Mouse (Mus musculus) myocyte (in vitro differentiated cells): ENCODE data around the gene Lcor. TPM values are rescaled to one million over a fixed set of nuclear protein-coding genes. Genes with fewer than 3 reads are reported as not detected.

Experiments used
- H3K27me3 ChIP-seq: one replicate; pipeline ENCODE4 v1.6.1; 2011; ENCODE audit not compliant: control insufficient read depth, insufficient read depth, insufficient read length
- H3K36me3 ChIP-seq: one replicate; pipeline ENCODE4 v1.6.1; 2011; ENCODE audit not compliant: control insufficient read depth, insufficient read depth
- H3K4me2 ChIP-seq: one replicate; pipeline ENCODE4 v1.6.1; 2011; ENCODE audit warnings: low read depth, control low read depth
- H3K4me3 ChIP-seq: one replicate; pipeline ENCODE4 v1.5.1; 2011; ENCODE audit warnings: mild to moderate bottlenecking, control low read depth, moderate library complexity
- H3K79me2 ChIP-seq: one replicate; pipeline ENCODE4 v1.6.1; 2011; ENCODE audit not compliant: control insufficient read depth, insufficient read depth
- H3ac ChIP-seq: one replicate; pipeline ENCODE4 v1.6.1; 2011; ENCODE audit not compliant: control insufficient read depth, insufficient read length
- CEBPB ChIP-seq: IDR thresholded peaks from 2 replicates; pipeline ENCODE4 v1.6.1; 2011; ENCODE audit warnings: mild to moderate bottlenecking, moderate library complexity; ENCODE audit not compliant: poor library complexity, insufficient read depth, severe bottlenecking
- E2F4 ChIP-seq: IDR thresholded peaks from one replicate; pipeline ENCODE4 v1.6.1; 2011; ENCODE audit warnings: mild to moderate bottlenecking, control low read depth, moderate library complexity; ENCODE audit not compliant: insufficient read depth
- MAX ChIP-seq: IDR thresholded peaks from one replicate; pipeline ENCODE4 v1.6.1; 2011; ENCODE audit warnings: low read depth, mild to moderate bottlenecking, control low read depth
- MYOD1 ChIP-seq, 3 experiments: IDR thresholded peaks; one replicate each; pipeline ENCODE4 v1.6.1; 2011; ENCODE audit warnings: control low read depth in 2 of 3, low read depth in 2 of 3, mild to moderate bottlenecking in 2 of 3, moderate library complexity in 1 of 3; ENCODE audit not compliant: insufficient read length in 2 of 3, control insufficient read depth in 1 of 3
- MYOG ChIP-seq, 3 experiments: IDR thresholded peaks; one replicate each; pipeline ENCODE4 v1.6.1; 2011; ENCODE audit warnings: control low read depth in 2 of 3, low read depth in 2 of 3, mild to moderate bottlenecking in 2 of 3; ENCODE audit not compliant: insufficient read length in 2 of 3, control insufficient read depth in 1 of 3, insufficient read depth in 1 of 3
- POLR2A ChIP-seq: IDR thresholded peaks from one replicate; pipeline ENCODE4 v1.6.1; 2011; ENCODE audit warnings: low read depth, mild to moderate bottlenecking, control low read depth, moderate library complexity; ENCODE audit not compliant: insufficient read length
- POLR2AphosphoS2 ChIP-seq: IDR thresholded peaks from one replicate; pipeline ENCODE4 v1.6.1; 2011; ENCODE audit warnings: low read depth, control low read depth; ENCODE audit not compliant: insufficient read length
- REST ChIP-seq: IDR thresholded peaks from one replicate; pipeline ENCODE4 v1.6.1; 2011; ENCODE audit warnings: mild to moderate bottlenecking, control low read depth, moderate library complexity; ENCODE audit not compliant: insufficient read depth, insufficient read length
- SRF ChIP-seq: IDR thresholded peaks from one replicate; pipeline ENCODE4 v1.6.1; 2011; ENCODE audit warnings: low read depth; ENCODE audit not compliant: control insufficient read depth, insufficient read length
- TCF12 ChIP-seq: IDR thresholded peaks from one replicate; pipeline ENCODE4 v1.6.1; 2011; ENCODE audit warnings: mild to moderate bottlenecking, control low read depth; ENCODE audit not compliant: poor library complexity, insufficient read depth, severe bottlenecking
- TCF3 ChIP-seq: IDR thresholded peaks from one replicate; pipeline ENCODE4 v1.6.1; 2011; ENCODE audit warnings: low read depth, control low read depth; ENCODE audit not compliant: insufficient read length
- USF1 ChIP-seq: IDR thresholded peaks from one replicate; pipeline ENCODE4 v1.6.1; 2011; ENCODE audit warnings: low read depth, mild to moderate bottlenecking, control low read depth, moderate library complexity
- polyA plus RNA-seq: library from polyadenylated mRNA; unstranded; fragments of >200 nt; fragmentation: generic; extraction: Trizol; gene quantifications from one replicate; pipeline ENCODE4 v1.2.1, GENCODE M21; 2012; ENCODE audit warnings: missing spikeins

Lcor gene
- polyA plus RNA-seq, 1 experiment: 1.1 TPM

- Histone ChIP-seq H3K4me2 (no peak overlapping the region), H3K4me3 (no peak overlapping the region), H3K79me2 (no peaks in the 10 kb centered on the region), H3ac (no peak overlapping the region), H3K36me3 (no peaks in the 10 kb centered on the region), H3K27me3 (no peaks in the 10 kb centered on the region)
- TF ChIP-seq TCF3 (no peak), USF1 (no peak), E2F4 (no peak), CEBPB (no peak), MYOD1 (IDR thresholded peaks at IDR 0.05; ENCODE audit: control insufficient read depth in 1 of 3, insufficient read length in 2 of 3, low read depth in 2 of 3) (no peak), REST (no peak), TCF12 (no peak), POLR2AphosphoS2 (no peak)
These were observed 91.3 kb downstream of the Lcor start for GRCm38 (mm10) chr19:41573700-41574099.

GRCm38 (mm10) chr19:41577576-41577975 is 95.1 kb downstream of the Lcor start:
- no peak for TF ChIP-seq TCF12
- TF ChIP-seq MYOG (IDR thresholded peaks at IDR 0.05; ENCODE audit: control insufficient read depth in 1 of 3, insufficient read depth in 1 of 3, insufficient read length in 2 of 3, low read depth in 2 of 3): no peak
- TF ChIP-seq REST: no peak
- no peak for TF ChIP-seq E2F4
- no peak for TF ChIP-seq MYOD1 (IDR thresholded peaks at IDR 0.05; ENCODE audit: control insufficient read depth in 1 of 3, insufficient read length in 2 of 3, low read depth in 2 of 3)
- TF ChIP-seq SRF: no peak
- no peak for TF ChIP-seq TCF3
- TF ChIP-seq MAX: no peak
- no peak for TF ChIP-seq CEBPB
- no peak for TF ChIP-seq USF1
- TF ChIP-seq POLR2A: no peak
- no peak for TF ChIP-seq POLR2AphosphoS2
- Histone ChIP-seq H3K36me3 (peaks cover 5% of the 10 kb centered on the region), H3K4me3 (no peak overlapping the region), H3K79me2 (no peaks in the 10 kb centered on the region), H3K27me3 (no peaks in the 10 kb centered on the region), H3ac (no peak overlapping the region), H3K4me2 (no peak overlapping the region)

- no peak overlapping the region for H3K4me2 ChIP-seq
- H3K36me3 ChIP-seq: peaks cover 12% of the 10 kb centered on the region
- no peak overlapping the region for H3ac ChIP-seq
- H3K27me3 ChIP-seq: no peaks in the 10 kb centered on the region
- no peak overlapping the region for H3K4me3 ChIP-seq
- TF ChIP-seq TCF3 (no peak), CEBPB (no peak), SRF (no peak), MAX (no peak), MYOG (IDR thresholded peaks at IDR 0.05; ENCODE audit: control insufficient read depth in 1 of 3, insufficient read depth in 1 of 3, insufficient read length in 2 of 3, low read depth in 2 of 3) (no peak), POLR2A (no peak), MYOD1 (IDR thresholded peaks at IDR 0.05; ENCODE audit: control insufficient read depth in 1 of 3, insufficient read length in 2 of 3, low read depth in 2 of 3) (no peak), REST (no peak), E2F4 (no peak), POLR2AphosphoS2 (no peak)
- no peaks in the 10 kb centered on the region for H3K79me2 ChIP-seq
These were observed 97.0 kb downstream of the Lcor start for GRCm38 (mm10) chr19:41579311-41579920.

- TF ChIP-seq CEBPB (no peak), POLR2AphosphoS2 (no peak), USF1 (no peak)
- no peak within 1 kb of the TSS for H3K4me3 ChIP-seq
- no peak within 1 kb of the TSS for H3ac ChIP-seq
- no peaks in the 10 kb centered on the region for H3K27me3 ChIP-seq
- H3K79me2 ChIP-seq: no peaks in the 10 kb centered on the region
- H3K36me3 ChIP-seq: peaks cover 15% of the 10 kb centered on the region
- no peak within 1 kb of the TSS for H3K4me2 ChIP-seq
These were observed 99.4 kb downstream of the Lcor start, which contains the start of gene Gm340 for GRCm38 (mm10) chr19:41581706-41582420. Gene Gm340 (plus strand): TSS chr19:41582370.
